Mouse (Mus musculus) megakaryocyte, embryonic 14.5 days (primary cell): ENCODE results near the gene Gm9922.

ENCODE experiments used
- FLI1 ChIP-seq: IDR thresholded peaks from 2 replicates; pipeline ENCODE4 v1.6.1; 2012; ENCODE audit warnings: low read length, inconsistent platforms, mixed read lengths
- GATA1 ChIP-seq: IDR thresholded peaks from 3 replicates; pipeline ENCODE4 v1.6.1; 2012; ENCODE audit warnings: mixed read lengths, low read length, inconsistent platforms, borderline replicate concordance

GRCm38 (mm10) chr14:101707088-101707487 is 22.5 kb downstream of the Gm9922 start:
- TF ChIP-seq GATA1 = no peak
- no peak for TF ChIP-seq FLI1
